Mouse (Mus musculus) brain, adult 10 weeks (tissue): ENCODE measurements around the gene Pias1. TPM values are rescaled to one million over a fixed set of nuclear protein-coding genes. Genes with fewer than 3 reads are reported as not detected.

Experiments used
- polyA plus RNA-seq: library from polyadenylated mRNA; stranded (reverse); fragments of 350-450 nt; fragmentation: Illumina TruSeq; extraction: RNeasy Lipid Tissue Mini Kit (QIAGEN cat#74804); gene quantifications from one replicate; pipeline ENCODE4 v1.2.3, GENCODE M21; 2015; ENCODE audit warnings: low read depth, low replicate concordance

Pias1 gene
- polyA plus RNA-seq = 33.9 TPM

GRCm38 (mm10) chr9:62987824-62988223 lies at the start of gene Pias1:
Gene Pias1, minus strand, starts transcription at chr9:62987924.

GRCm38 (mm10) chr9:62857719-62858261 lies 129.9 kb downstream of the Pias1 start, which contains the start of gene Calml4:
Gene Calml4, plus strand, starts transcription at chr9:62858080.

GRCm38 (mm10) chr9:62838506-62839171 lies 149.1 kb downstream of the Pias1 start, which contains the start of gene Cln6:
Gene Cln6, plus strand, starts transcription at chr9:62838785.

Other genes with a start within 250 kb of the Pias1 start
- 61.1 TPM for gene Fem1b, start 176.0 kb downstream of the Pias1 start, polyA plus RNA-seq
- gene Cln6, start 149.1 kb downstream of the Pias1 start, polyA plus RNA-seq = 9.4 TPM
- gene Calml4, start 129.8 kb downstream of the Pias1 start, polyA plus RNA-seq = 14.7 TPM
- gene Skor1, start 161.0 kb upstream of the Pias1 start, polyA plus RNA-seq = 0.12 TPM